Mouse (Mus musculus) cerebellum, adult (tissue): Measurements from ENCODE around the gene Fbxl15.
A peak's percentile ranks its signal among the peaks of the same experiment; 100 is the strongest.

Source experiments
- ATAC-seq: cut with Nextera tagmentation; 2 replicates; pipeline ENCODE4 v1.9.2; 2017; ENCODE audit warnings: mild to moderate bottlenecking, moderate library complexity, mixed read lengths; ENCODE audit not compliant: insufficient number of reproducible peaks, low FRiP score, low TSS enrichment

The Fbxl15 gene

DNA sequence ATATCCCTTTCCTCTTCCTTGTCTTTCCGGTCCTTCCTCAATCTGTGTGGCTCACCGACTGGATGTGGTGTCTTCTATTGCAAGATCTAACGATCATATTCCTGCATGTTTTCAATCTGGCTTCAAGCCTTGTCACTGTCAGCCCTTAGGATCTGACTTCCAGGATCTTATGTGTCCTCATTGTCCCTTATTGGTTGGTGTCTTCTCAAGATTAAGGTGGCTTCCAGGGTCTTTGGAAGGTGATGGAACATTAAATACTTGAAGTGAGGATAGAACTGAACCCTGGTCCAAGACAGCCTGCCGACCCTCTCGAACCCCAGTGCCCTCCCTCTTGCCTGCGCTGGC lies 10.9 kb downstream of the Fbxl15 start:
- no peak for ATAC-seq

DNA sequence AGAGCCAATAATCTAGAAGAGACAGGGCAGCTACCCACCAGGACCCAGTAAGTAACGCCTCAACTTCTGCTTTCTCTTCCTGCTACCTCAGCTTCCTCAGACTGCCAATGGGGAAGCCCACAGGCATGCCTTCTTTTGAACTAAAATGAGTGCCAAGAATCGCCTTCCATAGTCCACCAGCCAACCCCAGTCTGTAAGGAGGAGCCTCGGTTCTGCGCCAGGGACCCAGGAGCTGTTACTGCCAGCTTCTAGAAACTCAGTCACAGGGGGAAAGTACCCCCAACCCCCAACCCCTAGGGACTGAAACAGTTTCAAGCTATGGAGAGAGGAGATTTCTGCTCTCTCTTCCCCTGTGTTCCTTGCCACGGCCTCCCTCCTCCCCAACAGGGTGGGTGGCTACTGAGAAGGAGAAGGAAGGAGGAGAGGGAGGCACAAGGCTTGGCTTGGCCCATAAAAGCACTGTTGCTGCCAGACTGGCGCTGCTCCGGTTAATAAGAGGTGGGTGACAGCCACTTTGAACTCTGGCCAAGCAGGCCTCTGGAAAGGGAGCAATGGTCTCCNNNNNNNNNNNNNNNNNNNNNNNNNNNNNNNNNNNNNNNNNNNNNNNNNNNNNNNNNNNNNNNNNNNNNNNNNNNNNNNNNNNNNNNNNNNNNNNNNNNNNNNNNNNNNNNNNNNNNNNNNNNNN lies 11.4 kb downstream of the Fbxl15 start:
- no peak for ATAC-seq

- ATAC-seq: no peak
These were observed 16.9 kb downstream of the Fbxl15 start for GRCm38 (mm10) chr19:46344710-46345419.

GRCm38 (mm10) chr19:46347146-46347545 lies 19.2 kb downstream of the Fbxl15 start:
- ATAC-seq: no peak

- ATAC-seq: no peak
These were observed 20.1 kb downstream of the Fbxl15 start for GRCm38 (mm10) chr19:46347936-46348668.

- ATAC-seq: peak; percentile 96
These were observed 20.9 kb downstream of the Fbxl15 start for GRCm38 (mm10) chr19:46348761-46349458.

- ATAC-seq: 0 out of 2 replicates have a peak, but pooled peaks have one; percentile 1
These were observed 21.6 kb downstream of the Fbxl15 start for GRCm38 (mm10) chr19:46349550-46349949.

DNA sequence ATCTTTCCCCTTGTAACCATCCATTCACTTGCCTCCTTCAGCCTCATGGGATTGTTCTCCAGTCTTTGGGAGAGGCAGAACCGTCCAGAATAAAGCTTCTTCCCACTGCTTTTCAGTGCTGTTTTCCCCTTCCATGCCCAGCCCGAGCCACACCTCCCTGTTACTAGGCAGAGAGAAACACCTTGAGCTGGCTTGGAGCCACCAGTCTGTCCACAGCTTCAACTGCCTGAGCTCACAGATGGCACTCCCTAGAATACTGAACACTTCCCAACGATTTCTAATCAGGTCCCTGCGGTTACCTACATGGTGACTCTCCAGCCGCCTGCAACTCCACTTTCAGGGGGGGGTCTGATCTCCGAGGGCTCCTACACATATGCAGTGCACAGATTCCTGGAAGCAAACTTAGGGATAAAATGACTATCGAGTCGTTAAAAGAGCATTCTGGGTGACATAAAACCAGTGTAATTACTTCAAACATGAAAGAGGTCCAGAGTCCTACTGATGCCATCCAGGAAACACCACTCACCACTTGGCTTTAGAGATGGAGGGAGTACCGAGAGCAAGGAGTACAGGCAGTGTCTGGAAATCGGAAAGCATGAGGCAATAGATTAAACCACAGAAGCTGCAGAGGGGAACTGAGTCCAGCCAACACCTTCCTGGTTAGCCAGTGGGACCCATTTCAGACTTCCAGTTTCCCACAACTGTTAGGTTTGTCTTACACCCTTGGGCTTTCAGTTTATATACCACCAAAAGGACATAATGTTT lies 22.4 kb downstream of the Fbxl15 start, which contains the start of gene 2310034G01Rik:
Gene 2310034G01Rik (minus strand): TSS at position 135 of the 765 bp plus-strand sequence.
- no peak for ATAC-seq

DNA sequence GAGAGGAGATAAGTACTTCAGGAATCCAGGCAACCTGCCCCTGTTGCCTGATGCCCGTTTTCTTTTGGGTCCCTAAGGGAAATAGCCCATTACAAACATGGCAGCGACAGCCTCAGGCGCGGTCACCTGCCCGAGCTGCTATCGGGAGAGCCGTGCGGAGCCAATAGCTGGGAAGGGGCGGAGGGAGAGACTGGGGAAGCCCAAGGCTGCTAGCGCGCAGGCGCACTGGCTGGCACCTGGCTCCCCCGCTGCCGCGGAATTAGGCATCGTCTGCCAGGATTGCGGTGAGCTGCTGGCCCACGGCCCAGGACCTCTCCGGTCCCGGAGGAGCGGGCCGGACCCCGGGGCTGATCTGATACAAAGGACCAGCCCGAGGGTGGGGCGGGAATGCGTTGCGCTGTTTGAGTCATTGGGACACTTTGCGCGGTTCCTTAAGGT lies 28.7 kb downstream of the Fbxl15 start:
- peak; percentile 91 for ATAC-seq

GRCm38 (mm10) chr19:46357344-46358280 lies 29.6 kb downstream of the Fbxl15 start:
- ATAC-seq: 0 out of 2 replicates have a peak, but pooled peaks have one; percentile 12

- no peak for ATAC-seq
These were observed 30.4 kb downstream of the Fbxl15 start for GRCm38 (mm10) chr19:46358381-46358780.

DNA sequence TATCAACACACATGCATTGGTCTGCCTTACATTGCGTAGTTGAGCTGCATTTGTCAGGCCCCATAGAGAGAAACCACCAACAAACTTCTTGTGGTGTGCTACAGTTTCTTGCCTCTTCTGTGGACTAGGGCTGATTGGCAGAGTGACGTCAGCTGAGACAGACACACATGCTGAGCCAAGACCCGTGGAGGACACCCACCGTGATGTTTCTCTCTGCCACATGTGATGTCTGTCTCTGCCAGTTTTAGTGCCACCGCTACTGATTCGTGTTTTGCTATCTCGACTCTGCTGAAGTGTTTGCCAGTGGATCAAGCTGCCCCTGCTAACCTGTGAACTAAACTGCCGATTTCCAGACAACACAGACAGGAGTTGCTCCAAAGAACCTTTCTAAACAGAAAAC lies 34.1 kb downstream of the Fbxl15 start:
- no peak for ATAC-seq

DNA sequence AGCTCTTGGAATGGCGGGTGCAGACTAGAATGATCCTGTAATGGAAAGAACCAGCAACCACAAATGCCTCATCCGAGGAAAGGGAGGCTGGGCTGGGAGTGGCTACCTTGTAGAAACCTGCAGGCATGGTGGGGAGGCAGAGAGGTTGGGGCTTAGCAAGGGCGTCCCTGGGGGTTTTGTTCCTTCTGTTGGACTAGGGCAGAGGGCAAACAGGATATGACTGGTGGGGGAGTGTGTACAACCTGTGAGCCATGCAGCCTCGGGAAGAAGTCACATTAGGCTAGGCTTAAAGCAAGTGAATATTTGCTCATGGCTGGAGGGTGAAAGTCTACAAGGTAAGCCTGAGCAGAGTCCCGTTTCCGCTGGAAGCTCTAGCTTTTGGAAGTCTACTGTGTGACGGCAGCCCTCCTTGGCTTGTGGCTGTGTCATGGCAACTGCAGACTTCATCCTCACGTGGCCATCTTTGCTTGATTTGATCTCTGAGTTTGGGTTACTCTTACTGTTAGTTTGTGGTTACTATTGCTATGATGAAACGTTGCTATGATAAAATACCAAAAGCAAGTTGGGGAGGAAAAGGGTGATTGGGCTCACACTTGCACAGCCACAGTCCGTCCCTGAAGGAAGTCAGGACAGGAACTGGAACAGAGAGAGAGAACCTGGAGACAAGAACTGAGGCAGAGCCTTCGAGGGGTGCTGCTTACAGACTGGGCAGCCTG lies 35.5 kb downstream of the Fbxl15 start:
- no peak for ATAC-seq

DNA sequence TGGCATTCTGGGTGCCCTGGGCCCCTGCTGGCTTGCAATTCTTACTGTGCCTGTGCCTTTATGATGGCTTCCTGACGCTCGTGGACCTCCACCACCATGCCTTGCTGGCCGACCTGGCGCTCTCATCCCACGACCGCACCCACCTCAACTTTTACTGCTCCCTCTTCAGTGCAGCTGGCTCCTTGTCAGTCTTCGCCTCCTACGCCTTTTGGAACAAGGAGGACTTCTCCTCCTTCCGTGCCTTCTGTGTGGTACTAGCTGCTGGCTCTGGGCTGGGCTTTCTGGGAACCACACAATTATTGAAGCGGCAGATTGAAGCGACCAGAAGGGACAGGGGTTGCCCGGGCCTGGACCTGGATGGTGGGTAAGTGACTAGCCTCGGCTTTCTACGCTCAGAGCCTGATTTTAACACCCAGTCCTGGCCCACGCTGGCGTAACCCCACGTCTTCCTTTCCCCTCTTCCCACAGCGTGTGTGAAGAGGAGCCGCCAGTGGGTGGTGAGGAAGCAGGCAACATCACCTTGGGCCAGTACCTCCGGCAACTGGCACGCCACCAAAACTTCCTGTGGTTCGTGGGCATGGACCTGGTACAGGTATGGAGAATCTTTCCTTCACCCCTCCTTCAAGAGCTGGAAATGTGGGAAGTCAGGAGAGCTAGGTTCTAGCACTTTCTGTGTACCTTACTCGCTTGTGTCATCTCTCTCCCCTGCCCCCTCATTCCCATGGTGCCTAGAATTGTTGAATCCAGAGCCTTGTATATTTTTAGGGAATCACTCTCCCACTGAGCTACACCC lies 40.0 kb downstream of the Fbxl15 start:
- no peak for ATAC-seq

DNA sequence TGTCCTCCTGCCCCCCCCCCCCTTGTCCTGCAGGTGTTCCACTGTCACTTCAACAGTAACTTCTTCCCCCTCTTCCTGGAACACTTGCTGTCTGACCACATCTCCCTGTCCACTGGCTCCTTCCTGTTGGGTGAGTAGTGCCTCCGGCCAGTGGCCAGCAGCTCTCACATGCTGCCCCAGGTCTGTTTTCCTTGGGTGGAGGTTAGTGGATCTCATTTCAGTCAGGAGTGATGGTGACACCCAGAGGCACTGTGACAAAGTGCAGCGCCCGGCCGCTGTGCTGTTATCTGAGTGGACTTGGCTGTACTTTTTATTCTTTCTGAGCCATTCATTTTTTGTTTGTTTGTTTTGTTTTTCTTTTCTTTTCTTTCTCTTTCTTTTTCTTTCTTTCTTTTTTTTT lies 41.2 kb downstream of the Fbxl15 start:
- peak; percentile 61; the same call in 1 of the 2 replicates for ATAC-seq

DNA sequence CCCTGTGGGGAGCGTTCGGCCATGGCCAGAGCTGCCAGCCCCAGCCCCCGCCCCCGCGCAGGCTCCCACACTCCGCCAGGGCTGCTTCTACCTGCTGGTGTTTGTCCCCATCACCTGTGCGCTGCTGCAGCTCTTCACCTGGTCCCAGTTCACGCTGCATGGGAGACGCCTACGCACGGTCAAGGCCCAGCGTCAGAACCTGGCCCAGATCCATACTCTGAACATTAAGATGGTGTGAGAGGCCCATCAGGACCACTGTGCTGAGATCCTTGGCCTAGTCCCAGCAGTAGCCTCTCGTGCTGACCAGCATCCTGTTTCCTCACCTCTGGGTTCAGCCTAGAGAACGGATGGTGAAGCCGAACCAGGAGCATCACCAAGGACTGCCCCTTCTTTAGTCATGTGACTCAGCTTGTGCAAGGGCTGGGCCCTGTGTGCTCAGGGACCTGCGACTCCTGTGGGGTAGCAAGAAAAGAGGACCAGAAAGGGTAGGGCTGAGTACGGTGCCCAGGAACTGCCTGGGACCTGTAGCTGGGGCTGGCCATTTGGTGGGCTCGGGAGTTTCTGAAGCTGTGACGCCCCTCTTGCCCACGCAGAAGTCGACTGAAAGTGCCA lies 46.6 kb downstream of the Fbxl15 start:
- ATAC-seq: no peak

GRCm38 (mm10) chr19:46375489-46375888 lies 47.5 kb downstream of the Fbxl15 start:
- no peak for ATAC-seq
